Mouse (Mus musculus) testis, adult 2 months (tissue): Measurements from ENCODE around the gene Pin4.

Experiments
- CTCF ChIP-seq: fragments of 200-500 bp; IDR thresholded peaks from 2 replicates; pipeline ENCODE4 v1.5.1; 2012; ENCODE audit warnings: low read depth, mild to moderate bottlenecking, inconsistent platforms, low read length, moderate library complexity; ENCODE audit not compliant: control insufficient read depth, insufficient read depth, insufficient replicate concordance
- POLR2A ChIP-seq: fragments of 200-500 bp; IDR thresholded peaks from 2 replicates; pipeline ENCODE4 v1.6.1; 2012; ENCODE audit warnings: low read depth, mild to moderate bottlenecking, inconsistent platforms, low read length, moderate library complexity; ENCODE audit not compliant: control insufficient read depth

GRCm38 (mm10) chrX:102170900-102171299 lies 51.7 kb downstream of the Pin4 start:
- no peak for TF ChIP-seq POLR2A
- no peak for TF ChIP-seq CTCF
